Mouse (Mus musculus): ENCODE results near the gene Emc3.

The Emc3 gene

GRCm38 (mm10) chr6:113495071-113495675 is 36.3 kb downstream of the Emc3 start:
- no peak for DNase-seq (ENCODE audit: low spot score)

- peak; percentile 84 for DNase-seq (ENCODE audit: low spot score)
Observed at GRCm38 (mm10) chr6:113494258-113494788, 37.1 kb downstream of the Emc3 start.

GRCm38 (mm10) chr6:113492101-113492864 is 39.2 kb downstream of the Emc3 start:
- DNase-seq (ENCODE audit: low spot score) = no peak

GRCm38 (mm10) chr6:113489410-113489809 is 42.0 kb downstream of the Emc3 start:
- no peak for DNase-seq (ENCODE audit: low spot score)

GRCm38 (mm10) chr6:113487125-113487576 is 44.3 kb downstream of the Emc3 start:
- DNase-seq (ENCODE audit: low spot score) = no peak

- DNase-seq (ENCODE audit: low spot score) = peak; percentile 58
Observed at GRCm38 (mm10) chr6:113483729-113484128, 47.7 kb downstream of the Emc3 start.

GRCm38 (mm10) chr6:113483100-113483615 is 48.3 kb downstream of the Emc3 start, which contains the start of gene Creld1:
TSS of gene Creld1 (plus strand) at chr6:113483297.
- peak; percentile 96 for DNase-seq (ENCODE audit: low spot score)

- DNase-seq (ENCODE audit: low spot score) = no peak
Observed at GRCm38 (mm10) chr6:113482477-113483099, 48.9 kb downstream of the Emc3 start.

GRCm38 (mm10) chr6:113480555-113481373 is 50.7 kb downstream of the Emc3 start:
- no peak for DNase-seq (ENCODE audit: low spot score)

- DNase-seq (ENCODE audit: low spot score) = no peak
Observed at GRCm38 (mm10) chr6:113478906-113479305, 52.5 kb downstream of the Emc3 start.

- DNase-seq (ENCODE audit: low spot score) = no peak
Observed at GRCm38 (mm10) chr6:113477353-113477752, 54.1 kb downstream of the Emc3 start.

GRCm38 (mm10) chr6:113473715-113474114 is 57.7 kb downstream of the Emc3 start:
- no peak for DNase-seq (ENCODE audit: low spot score)

- DNase-seq (ENCODE audit: low spot score) = no peak
Observed at GRCm38 (mm10) chr6:113473246-113473645, 58.2 kb downstream of the Emc3 start.

- no peak for DNase-seq (ENCODE audit: low spot score)
Observed at GRCm38 (mm10) chr6:113472061-113472460, 59.4 kb downstream of the Emc3 start.

GRCm38 (mm10) chr6:113471297-113471936 is 60.0 kb downstream of the Emc3 start, which contains the start of gene Il17rc:
TSS of gene Il17rc (plus strand) at chr6:113471427.
- DNase-seq (ENCODE audit: low spot score) = no peak

- peak; percentile 89 for DNase-seq (ENCODE audit: low spot score)
Observed at GRCm38 (mm10) chr6:113469432-113469831, 62.0 kb downstream of the Emc3 start.

GRCm38 (mm10) chr6:113469021-113469420 is 62.4 kb downstream of the Emc3 start:
- DNase-seq (ENCODE audit: low spot score) = peak; percentile 88

GRCm38 (mm10) chr6:113468512-113468911 is 62.9 kb downstream of the Emc3 start:
- no peak for DNase-seq (ENCODE audit: low spot score)

GRCm38 (mm10) chr6:113465602-113466001 is 65.8 kb downstream of the Emc3 start:
- DNase-seq (ENCODE audit: low spot score) = peak; percentile 68
